Mouse (Mus musculus): ENCODE measurements around the gene Ptgfrn. TPM values are rescaled to one million over a fixed set of nuclear protein-coding genes. Genes with fewer than 3 reads are reported as not detected.

The Ptgfrn gene
- polyA plus RNA-seq, 1 experiment from 2014 or later: 2.4 TPM

- peaks cover 3% of the 10 kb centered on the region; the same call in 1 of the 2 replicates for H3K36me3 ChIP-seq (ENCODE audit: control insufficient read depth, insufficient read depth, low read length)
- ATAC-seq (replicated peaks; ENCODE audit: low FRiP score) (no peak), DNase-seq (ENCODE audit: low spot score) (no peak)
- no peaks in the 10 kb centered on the region for H3K9me3 ChIP-seq (ENCODE audit: control insufficient read depth, low read length)
- H3K4me3 ChIP-seq (ENCODE audit: low read depth, low read length): no peak overlapping the region
- no peak overlapping the region for H3K9ac ChIP-seq (ENCODE audit: low read depth, low read length)
- 84% methylated on average over 4 of the region's 4 CpGs for WGBS
- H3K27ac ChIP-seq (ENCODE audit: low read depth, low read length): no peak overlapping the region
- H3K27me3 ChIP-seq (replicated peaks; ENCODE audit: control insufficient read depth, insufficient read depth, low read length): no peaks in the 10 kb centered on the region
- no peaks in the 10 kb centered on the region for H3K4me1 ChIP-seq (replicated peaks; ENCODE audit: control insufficient read depth, insufficient read depth, low read length)
- H3K4me2 ChIP-seq: no peak overlapping the region
These were observed 29.2 kb downstream of the Ptgfrn start for GRCm38 (mm10) chr3:101080925-101081324.

- no peak overlapping the region for H3K9ac ChIP-seq (ENCODE audit: low read depth, low read length)
- no peak overlapping the region for H3K4me2 ChIP-seq
- ATAC-seq (replicated peaks; ENCODE audit: low FRiP score) (no peak), DNase-seq (ENCODE audit: low spot score) (no peak)
- H3K4me1 ChIP-seq (replicated peaks; ENCODE audit: control insufficient read depth, insufficient read depth, low read length): no peaks in the 10 kb centered on the region
- H3K36me3 ChIP-seq (ENCODE audit: control insufficient read depth, insufficient read depth, low read length): peaks cover 3% of the 10 kb centered on the region; the same call in 1 of the 2 replicates
- H3K27ac ChIP-seq (ENCODE audit: low read depth, low read length): no peak overlapping the region
- no peaks in the 10 kb centered on the region for H3K27me3 ChIP-seq (replicated peaks; ENCODE audit: control insufficient read depth, insufficient read depth, low read length)
- no peaks in the 10 kb centered on the region for H3K9me3 ChIP-seq (ENCODE audit: control insufficient read depth, low read length)
- WGBS: 68% methylated on average over 1 of the region's 1 CpGs
- no peak overlapping the region for H3K4me3 ChIP-seq (ENCODE audit: low read depth, low read length)
These were observed 31.7 kb downstream of the Ptgfrn start for GRCm38 (mm10) chr3:101078344-101078743.

GRCm38 (mm10) chr3:101077710-101078100, 32.4 kb downstream of the Ptgfrn start:
- H3K36me3 ChIP-seq (ENCODE audit: control insufficient read depth, insufficient read depth, low read length): peaks cover 3% of the 10 kb centered on the region; the same call in 1 of the 2 replicates
- DNase-seq (ENCODE audit: low spot score) (no peak), ATAC-seq (replicated peaks; ENCODE audit: low FRiP score) (no peak)
- no peaks in the 10 kb centered on the region for H3K9me3 ChIP-seq (ENCODE audit: control insufficient read depth, low read length)
- H3K27me3 ChIP-seq (replicated peaks; ENCODE audit: control insufficient read depth, insufficient read depth, low read length): no peaks in the 10 kb centered on the region
- no peak overlapping the region for H3K4me3 ChIP-seq (ENCODE audit: low read depth, low read length)
- H3K4me1 ChIP-seq (replicated peaks; ENCODE audit: control insufficient read depth, insufficient read depth, low read length): no peaks in the 10 kb centered on the region
- no peak overlapping the region for H3K27ac ChIP-seq (ENCODE audit: low read depth, low read length)
- H3K9ac ChIP-seq (ENCODE audit: low read depth, low read length): no peak overlapping the region
- no peak overlapping the region for H3K4me2 ChIP-seq
- WGBS: 87% methylated on average over 6 of the region's 6 CpGs

GRCm38 (mm10) chr3:101076966-101077709, 32.9 kb downstream of the Ptgfrn start:
- H3K27ac ChIP-seq (ENCODE audit: low read depth, low read length): no peak overlapping the region
- ATAC-seq (replicated peaks; ENCODE audit: low FRiP score): no peak
- H3K4me1 ChIP-seq (replicated peaks; ENCODE audit: control insufficient read depth, insufficient read depth, low read length): no peaks in the 10 kb centered on the region
- H3K4me2 ChIP-seq: no peak overlapping the region
- H3K36me3 ChIP-seq (ENCODE audit: control insufficient read depth, insufficient read depth, low read length): peaks cover 3% of the 10 kb centered on the region; the same call in 1 of the 2 replicates
- H3K27me3 ChIP-seq (replicated peaks; ENCODE audit: control insufficient read depth, insufficient read depth, low read length): no peaks in the 10 kb centered on the region
- WGBS: 91% methylated on average over 25 of the region's 25 CpGs
- no peak for DNase-seq (ENCODE audit: low spot score)
- no peak overlapping the region for H3K9ac ChIP-seq (ENCODE audit: low read depth, low read length)
- no peaks in the 10 kb centered on the region for H3K9me3 ChIP-seq (ENCODE audit: control insufficient read depth, low read length)
- no peak overlapping the region for H3K4me3 ChIP-seq (ENCODE audit: low read depth, low read length)

- Histone ChIP-seq H3K36me3 (ENCODE audit: control insufficient read depth, insufficient read depth, low read length) (peaks cover 3% of the 10 kb centered on the region; the same call in 1 of the 2 replicates), H3K4me2 (no peak overlapping the region), H3K27ac (ENCODE audit: low read depth, low read length) (no peak overlapping the region), H3K9me3 (ENCODE audit: control insufficient read depth, low read length) (no peaks in the 10 kb centered on the region), H3K27me3 (replicated peaks; ENCODE audit: control insufficient read depth, insufficient read depth, low read length) (no peaks in the 10 kb centered on the region), H3K9ac (ENCODE audit: low read depth, low read length) (no peak overlapping the region), H3K4me1 (replicated peaks; ENCODE audit: control insufficient read depth, insufficient read depth, low read length) (no peaks in the 10 kb centered on the region), H3K4me3 (ENCODE audit: low read depth, low read length) (no peak overlapping the region)
- DNase-seq (ENCODE audit: low spot score) (no peak), ATAC-seq (replicated peaks; ENCODE audit: low FRiP score) (no peak)
- 59% methylated on average over 3 of the region's 3 CpGs for WGBS
These were observed 34.2 kb downstream of the Ptgfrn start for GRCm38 (mm10) chr3:101075866-101076265.

GRCm38 (mm10) chr3:101073384-101073783, 36.7 kb downstream of the Ptgfrn start:
- Histone ChIP-seq H3K27me3 (replicated peaks; ENCODE audit: control insufficient read depth, insufficient read depth, low read length) (no peaks in the 10 kb centered on the region), H3K4me3 (ENCODE audit: low read depth, low read length) (no peak overlapping the region), H3K4me1 (replicated peaks; ENCODE audit: control insufficient read depth, insufficient read depth, low read length) (no peaks in the 10 kb centered on the region), H3K4me2 (no peak overlapping the region), H3K9ac (ENCODE audit: low read depth, low read length) (no peak overlapping the region), H3K27ac (ENCODE audit: low read depth, low read length) (no peak overlapping the region), H3K9me3 (ENCODE audit: control insufficient read depth, low read length) (no peaks in the 10 kb centered on the region), H3K36me3 (ENCODE audit: control insufficient read depth, insufficient read depth, low read length) (peaks cover 3% of the 10 kb centered on the region; the same call in 1 of the 2 replicates)
- DNase-seq (ENCODE audit: low spot score) (no peak), ATAC-seq (replicated peaks; ENCODE audit: low FRiP score) (no peak)
- WGBS: 89% methylated on average over 9 of the region's 9 CpGs

- ATAC-seq (replicated peaks; ENCODE audit: low FRiP score) (no peak), DNase-seq (ENCODE audit: low spot score) (no peak)
- no peaks in the 10 kb centered on the region for H3K27me3 ChIP-seq (replicated peaks; ENCODE audit: control insufficient read depth, insufficient read depth, low read length)
- H3K4me2 ChIP-seq: no peak overlapping the region
- no peak overlapping the region for H3K9ac ChIP-seq (ENCODE audit: low read depth, low read length)
- no peak overlapping the region for H3K27ac ChIP-seq (ENCODE audit: low read depth, low read length)
- H3K4me3 ChIP-seq (ENCODE audit: low read depth, low read length): no peak overlapping the region
- H3K9me3 ChIP-seq (ENCODE audit: control insufficient read depth, low read length): no peaks in the 10 kb centered on the region
- WGBS: 82% methylated on average over 15 of the region's 15 CpGs
- H3K4me1 ChIP-seq (replicated peaks; ENCODE audit: control insufficient read depth, insufficient read depth, low read length): no peaks in the 10 kb centered on the region
- peaks cover 3% of the 10 kb centered on the region; the same call in 1 of the 2 replicates for H3K36me3 ChIP-seq (ENCODE audit: control insufficient read depth, insufficient read depth, low read length)
These were observed 37.4 kb downstream of the Ptgfrn start for GRCm38 (mm10) chr3:101072506-101073215.

GRCm38 (mm10) chr3:101071576-101071975, 38.5 kb downstream of the Ptgfrn start:
- H3K27ac ChIP-seq (ENCODE audit: low read depth, low read length): no peak overlapping the region

More at GRCm38 (mm10) chr3:101071576-101071975, 38.5 kb downstream of the Ptgfrn start:
- no peak for ATAC-seq (replicated peaks; ENCODE audit: low FRiP score)
- DNase-seq (ENCODE audit: low spot score): no peak
- no peak overlapping the region for H3K4me3 ChIP-seq (ENCODE audit: low read depth, low read length)
- H3K36me3 ChIP-seq (ENCODE audit: control insufficient read depth, insufficient read depth, low read length): no peaks in the 10 kb centered on the region; the same call in 1 of the 2 replicates
- H3K27me3 ChIP-seq (replicated peaks; ENCODE audit: control insufficient read depth, insufficient read depth, low read length): no peaks in the 10 kb centered on the region
- H3K4me1 ChIP-seq (replicated peaks; ENCODE audit: control insufficient read depth, insufficient read depth, low read length): no peaks in the 10 kb centered on the region
- H3K9ac ChIP-seq (ENCODE audit: low read depth, low read length): no peak overlapping the region
- H3K9me3 ChIP-seq (ENCODE audit: control insufficient read depth, low read length): no peaks in the 10 kb centered on the region
- no peak overlapping the region for H3K4me2 ChIP-seq
